Mouse (Mus musculus) ES-Bruce4 (cell line): ENCODE data around the gene Rpa3. TPM values are rescaled to one million over a fixed set of nuclear protein-coding genes. Genes with fewer than 3 reads are reported as not detected.
A peak's percentile ranks its signal among the peaks of the same experiment; 100 is the strongest.

ENCODE experiments used
- H3K27ac ChIP-seq: 2 replicates; pipeline ENCODE4 v1.5.1; 2012; ENCODE audit warnings: low read length, inconsistent platforms; ENCODE audit not compliant: insufficient read depth
- H3K27me3 ChIP-seq: 2 replicates; pipeline ENCODE4 v1.6.1; 2012; ENCODE audit warnings: mild to moderate bottlenecking, low read length, inconsistent platforms; ENCODE audit not compliant: control insufficient read depth, poor library complexity, insufficient read depth, severe bottlenecking
- H3K36me3 ChIP-seq: 2 replicates; pipeline ENCODE4 v1.6.1; 2012; ENCODE audit warnings: inconsistent platforms, mild to moderate bottlenecking, low read length, moderate library complexity; ENCODE audit not compliant: control insufficient read depth, poor library complexity, insufficient read depth, severe bottlenecking
- H3K4me1 ChIP-seq: one replicate; pipeline ENCODE4 v1.8.1; 2011; ENCODE audit warnings: low read length; ENCODE audit not compliant: control insufficient read depth, insufficient read depth
- H3K4me3 ChIP-seq: 2 replicates; pipeline ENCODE4 v1.5.1; 2011; ENCODE audit warnings: low read depth, mild to moderate bottlenecking, low read length
- H3K9ac ChIP-seq: 2 replicates; pipeline ENCODE4 v1.6.1; 2012; ENCODE audit warnings: low read depth, mild to moderate bottlenecking, inconsistent platforms; ENCODE audit not compliant: poor library complexity, severe bottlenecking
- H3K9me3 ChIP-seq: replicated peaks from 2 replicates; pipeline ENCODE4 v1.6.1; 2012; ENCODE audit warnings: mild to moderate bottlenecking, low read length, inconsistent platforms; ENCODE audit not compliant: control insufficient read depth, poor library complexity, insufficient read depth, severe bottlenecking
- CTCF ChIP-seq: IDR thresholded peaks from one replicate; pipeline ENCODE4 v1.8.1; 2011; ENCODE audit warnings: low read depth, low read length
- EP300 ChIP-seq: IDR thresholded peaks from 2 replicates; pipeline ENCODE4 v1.6.1; 2011; ENCODE audit warnings: low read depth, low read length; ENCODE audit not compliant: insufficient read depth
- POLR2A ChIP-seq: IDR thresholded peaks from one replicate; pipeline ENCODE4 v1.8.1; 2011; ENCODE audit warnings: low read length; ENCODE audit not compliant: insufficient read depth
- polyA plus RNA-seq: library from polyadenylated mRNA; stranded (reverse); fragments of >200 nt; gene quantifications from 2 replicates; pipeline ENCODE4 v1.2.4, GENCODE M21; 2011; ENCODE audit warnings: low read depth; ENCODE audit not compliant: missing spikeins, insufficient read depth, insufficient read length

Gene Rpa3
- polyA plus RNA-seq, 1 experiment, result 163 TPM

DNA sequence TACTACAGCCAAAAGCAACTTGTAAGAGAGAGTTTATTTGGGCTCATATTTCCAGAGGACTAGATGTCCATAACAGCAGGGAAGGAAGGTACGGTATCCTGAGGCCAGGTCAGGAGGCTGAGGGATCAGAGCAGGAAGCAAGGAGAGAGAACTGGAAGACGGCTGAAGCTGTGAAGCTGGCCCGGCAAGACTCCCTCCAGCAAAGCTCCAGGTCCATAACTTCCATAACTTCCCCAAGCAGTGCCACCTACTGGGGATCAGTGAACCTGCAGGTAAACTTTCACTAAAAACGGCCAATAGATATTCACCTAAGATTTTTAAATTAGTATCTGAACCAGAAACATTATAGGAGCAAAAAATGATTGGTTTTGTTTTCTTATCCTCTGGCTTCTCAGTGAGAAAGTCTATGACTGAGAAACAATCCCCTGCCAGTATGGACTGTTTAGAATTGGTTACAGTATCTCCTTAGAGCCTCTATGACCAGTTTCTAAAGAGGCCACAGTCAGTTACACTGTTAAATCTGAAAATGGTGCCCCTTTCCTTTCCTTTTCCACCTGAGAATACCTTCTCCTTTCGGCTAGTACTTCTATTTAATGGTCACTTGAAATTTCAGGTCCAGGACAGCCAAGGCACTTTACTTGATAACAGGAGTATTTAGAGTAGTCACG is 15.5 kb upstream of the Rpa3 start:
- no peaks in the 10 kb centered on the region for H3K4me1 ChIP-seq
- no peaks in the 10 kb centered on the region for H3K36me3 ChIP-seq
- no peak overlapping the region for H3K9ac ChIP-seq
- H3K27me3 ChIP-seq, result no peaks in the 10 kb centered on the region
- no peak overlapping the region for H3K27ac ChIP-seq
- H3K4me3 ChIP-seq, result no peak overlapping the region
- H3K9me3 ChIP-seq, result no peaks in the 10 kb centered on the region
- no peak for TF ChIP-seq POLR2A
- TF ChIP-seq CTCF, result peak; percentile 29
- TF ChIP-seq EP300, result no peak

DNA sequence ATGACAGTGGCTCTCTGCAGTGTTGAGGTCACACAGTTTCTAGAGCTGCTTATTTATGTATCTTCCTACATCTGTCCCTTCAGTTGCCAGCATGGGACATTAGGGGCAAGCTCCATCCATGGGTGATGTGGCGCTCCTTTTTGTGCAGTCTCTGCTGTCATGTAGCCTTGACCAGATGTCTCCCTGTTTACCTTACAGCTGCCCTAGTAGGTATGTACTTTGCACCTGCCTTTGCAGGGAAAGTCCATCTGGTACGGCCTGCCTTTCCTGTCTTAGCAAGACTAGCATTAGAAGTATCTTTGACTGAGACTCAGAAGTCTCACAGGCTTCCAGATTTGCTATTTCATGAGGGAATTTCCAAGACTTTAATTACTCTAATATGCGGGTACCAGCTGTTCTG is 12.1 kb upstream of the Rpa3 start:
- H3K27me3 ChIP-seq, result no peaks in the 10 kb centered on the region
- no peak overlapping the region for H3K9ac ChIP-seq
- no peak overlapping the region for H3K27ac ChIP-seq
- no peak overlapping the region for H3K4me3 ChIP-seq
- no peaks in the 10 kb centered on the region for H3K4me1 ChIP-seq
- no peak for TF ChIP-seq CTCF
- no peak for TF ChIP-seq POLR2A
- no peak for TF ChIP-seq EP300
- no peaks in the 10 kb centered on the region for H3K36me3 ChIP-seq
- no peaks in the 10 kb centered on the region for H3K9me3 ChIP-seq

DNA sequence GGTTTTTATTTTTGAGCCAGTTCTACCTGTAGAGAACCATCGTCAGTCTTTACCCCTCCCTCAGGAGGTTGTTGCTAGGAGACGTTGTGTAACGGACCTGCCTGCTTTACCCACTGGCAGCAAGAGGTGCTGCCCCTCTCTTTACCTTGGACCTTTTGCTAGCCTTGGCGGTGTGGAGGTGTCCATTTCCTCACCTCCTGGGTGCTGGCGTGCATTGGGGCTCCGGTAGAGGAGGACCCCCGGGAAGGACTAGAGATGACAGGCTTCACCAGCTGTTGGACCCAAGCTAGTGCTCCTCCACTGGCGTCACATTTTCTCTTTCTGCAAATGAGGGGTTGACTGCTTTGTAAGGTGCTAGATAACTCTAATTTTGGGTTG is 683 bp upstream of the Rpa3 start:
- Histone ChIP-seq H3K27ac (no peak overlapping the region), H3K36me3 (peaks cover 2% of the 10 kb centered on the region), H3K4me1 (no peaks in the 10 kb centered on the region), H3K27me3 (no peaks in the 10 kb centered on the region), H3K4me3 (peak overlapping the region; percentile 89), H3K9ac (peak overlapping the region; percentile 41), H3K9me3 (no peaks in the 10 kb centered on the region)
- TF ChIP-seq POLR2A, result no peak
- no peak for TF ChIP-seq CTCF
- no peak for TF ChIP-seq EP300

DNA sequence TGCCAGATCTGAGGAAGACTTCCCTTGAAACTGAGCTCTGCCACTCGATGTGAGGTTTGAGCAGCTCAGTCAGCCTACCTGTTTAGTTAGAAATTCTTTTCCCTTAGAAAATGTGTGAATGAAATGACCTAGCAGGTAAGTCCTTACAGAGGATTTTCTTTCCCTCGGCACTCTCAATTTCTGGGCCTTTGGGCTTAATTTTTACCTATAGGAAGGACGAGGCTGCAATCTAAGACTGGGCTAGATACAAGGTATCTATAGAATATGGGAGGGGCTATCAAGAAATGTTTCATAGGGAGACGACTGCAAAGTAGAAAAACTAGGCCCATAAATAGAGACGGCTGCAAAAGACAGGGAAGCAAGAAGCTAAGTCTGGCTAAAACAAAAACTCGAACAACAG is 657 bp downstream of the Rpa3 start:
- H3K27ac ChIP-seq, result no peak overlapping the region
- peak overlapping the region; percentile 72 for H3K9ac ChIP-seq
- peaks cover 8% of the 10 kb centered on the region for H3K36me3 ChIP-seq
- no peaks in the 10 kb centered on the region for H3K4me1 ChIP-seq
- TF ChIP-seq EP300, result no peak
- no peak for TF ChIP-seq CTCF
- TF ChIP-seq POLR2A, result no peak
- H3K27me3 ChIP-seq, result no peaks in the 10 kb centered on the region
- H3K9me3 ChIP-seq, result no peaks in the 10 kb centered on the region
- peak overlapping the region; percentile 98 for H3K4me3 ChIP-seq

DNA sequence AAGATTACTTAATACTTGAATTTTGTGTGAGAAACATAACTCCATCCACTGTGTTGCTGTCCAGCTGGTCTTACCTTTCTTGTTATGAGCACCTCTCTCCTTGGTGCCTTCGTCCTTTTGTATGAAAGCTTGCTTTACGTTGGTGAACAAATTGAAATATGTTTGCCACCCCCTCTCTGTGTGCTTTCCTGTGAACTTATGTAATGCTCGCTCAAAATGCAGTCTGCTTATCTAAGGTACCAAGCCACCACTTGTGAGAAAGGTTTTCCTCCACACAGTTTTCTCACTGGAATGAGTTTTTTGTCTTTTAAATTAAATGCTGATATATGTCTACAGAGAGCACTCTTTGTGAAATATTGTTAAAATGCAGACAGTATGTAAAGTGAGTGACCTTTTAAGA is 30.4 kb downstream of the Rpa3 start:
- H3K9me3 ChIP-seq, result no peaks in the 10 kb centered on the region
- H3K9ac ChIP-seq, result no peak overlapping the region
- H3K27ac ChIP-seq, result no peak overlapping the region
- peaks cover 6% of the 10 kb centered on the region for H3K36me3 ChIP-seq
- no peak overlapping the region for H3K4me3 ChIP-seq
- H3K4me1 ChIP-seq, result no peaks in the 10 kb centered on the region
- H3K27me3 ChIP-seq, result no peaks in the 10 kb centered on the region
- no peak for TF ChIP-seq CTCF
- TF ChIP-seq EP300, result no peak
- TF ChIP-seq POLR2A, result no peak

DNA sequence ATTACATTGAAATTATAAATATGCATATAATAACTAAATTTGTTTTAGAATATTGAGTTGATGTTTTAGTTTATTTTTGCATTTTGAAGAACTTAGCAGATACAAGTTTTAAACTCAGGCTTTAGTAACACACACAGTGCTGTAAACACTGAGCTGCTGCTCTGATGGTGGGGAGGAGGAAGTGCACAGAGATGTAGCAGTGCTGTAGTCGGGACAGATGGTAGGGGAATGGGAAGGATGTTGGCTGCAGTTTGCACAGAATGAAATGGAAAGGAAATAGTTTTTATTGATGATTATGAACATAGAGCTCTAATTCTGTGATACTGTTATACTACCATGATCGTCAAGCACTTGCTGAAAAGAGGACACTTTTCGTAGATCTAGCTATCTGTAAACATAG is 31.9 kb downstream of the Rpa3 start:
- Histone ChIP-seq H3K36me3 (peaks cover 7% of the 10 kb centered on the region), H3K4me1 (no peaks in the 10 kb centered on the region)
- TF ChIP-seq POLR2A (no peak), CTCF (no peak), EP300 (no peak)

More for the DNA sequence above, 31.9 kb downstream of the Rpa3 start:
- Histone ChIP-seq H3K4me3 (no peak overlapping the region), H3K27me3 (no peaks in the 10 kb centered on the region), H3K27ac (no peak overlapping the region), H3K9ac (no peak overlapping the region), H3K9me3 (no peaks in the 10 kb centered on the region)
